Mouse (Mus musculus): ENCODE data around the gene Ap1m2.

- no peak for TF ChIP-seq POLR2A (IDR thresholded peaks at IDR 0.05; ENCODE audit: insufficient read depth, low read depth, low read length)
- TF ChIP-seq CTCF (IDR thresholded peaks at IDR 0.05) = no peak
- no peak for TF ChIP-seq EP300 (IDR thresholded peaks at IDR 0.05; ENCODE audit: insufficient read depth, low read depth, low read length)
Measured at GRCm38 (mm10) chr9:21305065-21305464, 7.1 kb downstream of the Ap1m2 start.

All from heart, adult 2 months (tissue).